Mouse (Mus musculus): Measurements from ENCODE around the gene Smpx.

The Smpx gene

DNA sequence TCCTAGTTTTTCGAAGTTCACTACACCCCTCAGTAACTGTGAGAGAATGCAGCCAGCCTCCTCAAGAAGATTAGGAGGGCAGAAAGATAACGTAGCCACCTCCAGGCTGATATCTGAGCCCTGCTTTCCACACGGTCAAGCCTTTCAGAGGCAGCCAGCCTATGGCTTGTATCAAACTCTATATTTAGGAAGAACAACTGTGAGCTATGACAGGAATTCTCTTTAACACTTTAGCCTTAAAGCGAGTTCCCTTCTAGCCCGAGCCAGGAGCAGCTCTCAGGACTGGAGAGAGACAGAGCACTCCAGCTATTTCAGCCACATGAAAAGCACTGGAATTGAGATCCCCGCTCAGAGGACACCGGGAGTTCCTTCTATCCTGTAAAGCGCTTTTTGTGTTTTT, at the start of gene Smpx:
Gene Smpx (plus strand): TSS at position 49 of the 400 bp plus-strand sequence.
- in situ Hi-C loops (cut with MboI; ENCODE audit: low sequenced_read_pairs), result no loop called here

DNA sequence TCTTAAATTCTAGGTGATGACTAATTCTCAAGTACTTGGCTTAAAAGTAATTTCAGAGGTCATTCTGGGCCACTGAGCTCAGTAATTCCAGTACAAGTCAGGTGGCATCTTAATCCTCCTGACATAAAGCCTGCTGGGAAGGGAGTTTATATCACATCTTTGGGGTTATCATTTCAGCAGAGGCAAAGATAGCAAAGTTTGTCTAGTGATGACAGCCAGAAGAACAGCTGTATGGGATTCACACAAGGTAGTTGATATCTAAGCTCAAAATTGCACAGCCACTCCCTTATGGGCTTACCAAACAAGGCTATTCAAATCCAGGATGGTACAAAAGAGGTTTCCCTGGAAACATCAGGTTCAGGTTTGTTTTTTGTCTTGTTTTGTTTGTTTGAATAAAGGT, 43.7 kb upstream of the Smpx start:
- in situ Hi-C loops (cut with MboI; ENCODE audit: low sequenced_read_pairs), result no loop called here

DNA sequence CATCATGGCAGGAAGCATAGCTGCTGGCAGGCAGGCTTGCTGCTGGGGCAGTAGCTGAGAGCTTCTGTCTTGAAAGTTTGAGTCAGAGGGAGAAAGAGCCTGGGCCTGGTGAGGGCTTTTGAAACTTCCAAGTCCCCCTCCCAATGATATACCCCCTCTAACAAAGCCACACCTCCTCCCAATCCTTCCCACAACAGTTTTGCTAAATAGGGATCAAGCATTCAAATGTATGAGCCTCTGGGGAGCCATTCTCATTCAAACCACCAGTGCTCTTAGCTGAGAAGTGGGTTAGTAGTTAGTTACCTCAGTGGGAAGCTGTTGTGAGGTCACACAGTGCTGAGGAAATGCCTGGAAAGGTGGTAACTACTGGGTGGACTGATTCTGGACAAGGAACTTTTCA, 41.4 kb upstream of the Smpx start:
- in situ Hi-C loops (cut with MboI; ENCODE audit: low sequenced_read_pairs), result no loop called here

GRCm38 (mm10) chrX:157671820-157672219, 26.9 kb upstream of the Smpx start:
- in situ Hi-C loops (cut with MboI; ENCODE audit: low sequenced_read_pairs), result no loop called here

GRCm38 (mm10) chrX:157674667-157675350, 23.9 kb upstream of the Smpx start:
- in situ Hi-C loops (cut with MboI; ENCODE audit: low sequenced_read_pairs), result no loop called here

GRCm38 (mm10) chrX:157691186-157691585, 7.5 kb upstream of the Smpx start:
- in situ Hi-C loops (cut with MboI; ENCODE audit: low sequenced_read_pairs), result no loop called here

DNA sequence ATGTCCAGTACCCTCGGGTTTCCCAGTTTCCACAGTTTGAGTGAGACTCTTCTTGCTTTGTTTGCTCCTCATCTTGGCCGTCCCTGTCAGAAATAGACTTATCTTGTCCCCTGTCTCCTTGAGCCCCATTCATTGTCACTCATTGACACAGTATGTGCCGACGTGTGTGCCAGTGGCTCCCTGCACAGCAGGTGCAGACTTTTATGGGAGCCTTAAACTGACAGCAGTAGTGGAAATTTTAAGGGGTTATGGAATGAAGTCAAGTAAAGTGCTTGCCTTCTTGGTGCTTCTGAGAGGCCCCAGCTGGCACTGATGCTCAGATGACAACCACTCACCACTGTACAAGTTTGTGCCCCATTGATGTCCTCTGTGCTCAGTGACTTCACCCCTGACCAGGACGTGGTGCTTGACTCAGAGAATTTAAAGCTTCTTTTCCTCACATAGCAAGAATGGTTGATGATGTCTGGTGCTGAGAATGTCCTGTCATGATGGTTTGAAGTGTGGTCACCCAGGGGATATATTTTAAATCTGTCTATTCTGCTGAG, 1.0 kb upstream of the Smpx start:
- in situ Hi-C loops (cut with MboI; ENCODE audit: low sequenced_read_pairs), result no loop called here

GRCm38 (mm10) chrX:157707236-157707635, 8.5 kb downstream of the Smpx start:
- in situ Hi-C loops (cut with MboI; ENCODE audit: low sequenced_read_pairs), result no loop called here

GRCm38 (mm10) chrX:157708616-157709280, 10.0 kb downstream of the Smpx start:
- in situ Hi-C loops (cut with MboI; ENCODE audit: low sequenced_read_pairs), result no loop called here

- in situ Hi-C loops (cut with MboI; ENCODE audit: low sequenced_read_pairs), result no loop called here
Measured at GRCm38 (mm10) chrX:157719907-157720306, 21.2 kb downstream of the Smpx start.

DNA sequence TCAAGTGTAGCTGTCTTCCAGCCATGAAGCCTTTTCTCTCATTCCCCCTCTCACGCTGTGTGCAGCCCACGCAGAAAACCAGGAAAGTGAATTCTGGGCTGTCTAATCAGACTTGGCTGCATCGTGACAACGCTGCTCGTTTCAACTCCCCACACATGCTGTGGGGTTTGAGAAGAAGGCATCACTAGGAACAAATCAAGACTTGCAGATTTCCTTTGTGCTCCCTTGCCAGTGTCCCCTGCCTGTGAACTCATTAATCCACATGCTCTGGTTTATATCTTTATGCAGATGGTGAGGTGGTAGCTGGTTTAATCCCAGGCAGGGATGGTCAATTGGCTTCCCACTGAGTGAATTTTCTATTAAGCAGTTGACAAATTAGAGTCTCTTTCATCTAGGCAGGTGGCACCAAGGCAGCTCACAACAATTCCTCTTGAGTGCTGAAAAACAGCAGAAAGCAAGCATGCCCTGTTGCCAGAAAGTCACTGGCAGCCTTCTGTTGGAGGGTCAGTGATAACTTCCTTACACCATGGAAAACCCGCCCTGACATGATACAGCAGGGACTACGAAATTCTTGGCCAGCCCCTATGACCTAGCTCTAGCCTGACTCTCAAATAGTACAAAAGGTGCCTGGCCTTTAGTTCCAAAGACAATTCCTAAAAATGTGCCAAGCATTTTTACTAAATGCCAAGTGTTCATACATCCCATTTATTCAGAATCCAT, 32.1 kb downstream of the Smpx start:
- in situ Hi-C loops (cut with MboI; ENCODE audit: low sequenced_read_pairs), result loop anchor here (25.0 kb wide), 1 partner anchor 1182 kb away; no protein-coding TSS in a partner anchor

GRCm38 (mm10) chrX:157731658-157732314, 33.1 kb downstream of the Smpx start:
- in situ Hi-C loops (cut with MboI; ENCODE audit: low sequenced_read_pairs), result loop anchor here (25.0 kb wide), 1 partner anchor 1181 kb away; no protein-coding TSS in a partner anchor

- in situ Hi-C loops (cut with MboI; ENCODE audit: low sequenced_read_pairs), result loop anchor here (25.0 kb wide), 1 partner anchor 1180 kb away; no protein-coding TSS in a partner anchor
Measured at GRCm38 (mm10) chrX:157732346-157732745, 33.6 kb downstream of the Smpx start.

DNA sequence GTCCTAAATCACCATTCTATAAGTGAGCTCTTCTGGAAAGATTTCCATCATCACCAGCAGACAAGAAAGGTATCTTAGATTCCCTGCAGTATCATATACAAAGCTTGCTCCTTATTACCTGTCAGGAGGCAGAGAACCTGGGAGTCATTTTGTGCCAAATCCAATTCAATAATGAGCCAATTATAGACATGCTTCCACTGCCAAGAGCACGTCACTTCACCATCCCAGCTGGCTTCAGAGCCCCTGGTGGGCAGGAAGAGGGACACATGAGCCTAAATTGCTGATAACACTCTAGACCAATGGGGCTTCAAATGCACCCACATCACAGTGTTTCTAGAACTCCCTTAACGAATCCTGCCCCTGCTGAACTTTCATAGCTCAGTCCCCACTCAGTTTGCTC, 35.1 kb downstream of the Smpx start:
- in situ Hi-C loops (cut with MboI; ENCODE audit: low sequenced_read_pairs), result loop anchor here (25.0 kb wide), 1 partner anchor 1178 kb away; no protein-coding TSS in a partner anchor

DNA sequence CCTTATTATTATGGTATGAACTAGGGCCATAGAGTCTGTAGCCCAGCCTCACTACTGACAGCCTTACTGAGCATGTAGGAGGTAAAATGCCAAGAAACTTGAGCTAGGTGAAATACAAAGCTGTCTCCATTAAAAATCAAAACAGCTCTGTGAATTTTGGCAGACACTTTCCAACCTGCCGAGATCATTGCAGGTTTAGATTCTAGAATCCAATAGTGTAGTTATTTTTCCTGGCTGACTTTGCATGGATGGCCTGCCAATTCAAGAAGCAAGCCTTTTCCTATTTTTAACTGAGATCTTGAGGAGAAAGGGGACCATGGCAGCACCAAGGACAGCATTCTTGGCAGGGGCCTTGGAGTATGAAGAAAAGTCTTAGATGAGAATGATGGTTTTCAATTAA, 35.6 kb downstream of the Smpx start:
- in situ Hi-C loops (cut with MboI; ENCODE audit: low sequenced_read_pairs), result loop anchor here (25.0 kb wide), 1 partner anchor 1178 kb away; no protein-coding TSS in a partner anchor

DNA sequence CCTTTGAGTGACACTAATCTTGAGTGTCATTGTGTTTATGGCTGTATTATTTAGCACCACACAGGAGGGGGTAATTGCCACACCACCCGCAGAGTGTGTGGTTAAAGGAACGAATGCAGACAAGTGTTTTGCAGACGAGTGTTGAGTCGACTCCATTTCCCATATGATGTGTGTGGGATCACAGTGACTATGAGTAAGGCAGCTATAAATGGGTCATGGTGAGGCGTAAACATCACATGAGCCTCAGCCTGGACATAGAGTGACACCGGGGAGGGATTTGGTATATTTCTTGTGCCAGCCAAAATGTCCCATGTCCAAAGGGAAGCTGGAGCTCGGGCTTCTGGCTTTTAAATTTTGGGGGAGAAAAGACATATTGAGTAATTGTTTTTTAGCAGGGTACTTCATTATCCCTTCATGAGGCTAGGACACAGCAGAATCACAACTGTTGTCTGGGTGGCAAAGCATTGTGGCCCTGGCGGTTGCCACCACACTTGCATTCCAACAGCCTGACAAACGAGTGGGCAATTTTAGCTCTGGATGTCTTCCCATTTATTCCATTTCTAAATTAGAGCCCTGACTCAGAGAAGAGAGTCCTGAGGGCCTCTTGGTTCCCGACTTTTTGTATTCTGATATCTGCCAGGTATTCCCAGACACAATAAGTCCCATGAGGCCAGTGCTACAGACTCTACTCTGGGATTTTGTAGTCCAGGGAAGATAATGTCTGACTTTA, 49.3 kb downstream of the Smpx start:
- in situ Hi-C loops (cut with MboI; ENCODE audit: low sequenced_read_pairs), result loop anchor here (25.0 kb wide), 1 partner anchor 1164 kb away; no protein-coding TSS in a partner anchor

DNA sequence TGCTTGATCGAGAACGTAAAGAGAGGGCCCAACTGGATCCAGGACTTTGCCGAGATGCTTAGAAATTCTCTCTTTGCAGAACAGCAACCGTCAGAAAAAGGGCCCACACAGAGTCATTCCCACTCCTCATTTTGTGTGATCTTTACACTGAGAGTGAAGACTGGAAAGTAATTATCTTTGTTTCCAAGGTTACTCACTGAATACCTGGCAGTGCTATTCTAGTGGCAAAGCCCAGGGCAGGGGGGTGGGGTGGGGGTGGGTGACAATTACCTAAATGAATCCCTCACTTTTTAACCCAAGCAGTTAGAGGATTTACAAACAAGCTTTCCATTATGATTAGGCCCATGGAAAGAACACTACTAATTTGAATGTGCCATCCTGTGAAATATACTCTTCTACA, 55.8 kb downstream of the Smpx start:
- in situ Hi-C loops (cut with MboI; ENCODE audit: low sequenced_read_pairs), result no loop called here

DNA sequence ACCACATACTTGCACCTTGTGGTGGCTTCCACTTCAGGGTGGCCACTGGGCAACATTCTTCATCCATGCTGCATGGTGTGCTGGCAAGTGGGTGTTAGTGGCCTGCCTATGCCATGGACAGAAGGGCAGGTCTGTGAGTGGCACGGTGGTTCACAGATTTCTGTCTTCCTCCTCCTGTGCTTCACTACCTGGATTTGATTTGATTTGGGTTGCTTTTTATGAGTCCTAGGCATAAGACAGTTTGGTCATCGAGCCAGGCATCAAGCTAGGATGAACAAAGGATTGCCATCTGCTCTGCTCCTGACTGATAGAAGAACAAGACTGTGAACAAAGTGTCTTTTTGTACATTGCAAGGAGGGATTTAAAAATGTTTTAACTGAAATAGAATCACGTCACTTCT, 63.8 kb downstream of the Smpx start:
- in situ Hi-C loops (cut with MboI; ENCODE audit: low sequenced_read_pairs), result no loop called here

DNA sequence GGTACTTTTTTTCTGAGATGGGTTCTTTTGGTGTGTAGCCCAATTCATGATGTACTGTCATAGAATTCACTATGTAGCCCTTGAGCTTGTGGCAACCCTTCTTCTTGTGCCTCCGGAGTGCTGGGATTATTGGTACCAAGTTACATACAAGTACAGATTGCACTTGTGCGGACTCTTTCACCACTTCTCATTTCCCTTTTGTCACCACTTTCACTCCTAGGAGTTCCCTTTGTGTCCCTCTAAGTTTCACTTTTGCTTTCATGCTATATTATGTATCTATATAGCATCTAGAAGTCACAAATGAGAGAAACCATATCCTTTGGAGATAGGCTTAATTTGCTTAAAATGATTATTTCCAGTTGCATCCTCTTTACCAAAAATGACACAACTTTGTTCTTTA, 103.0 kb downstream of the Smpx start:
- in situ Hi-C loops (cut with MboI; ENCODE audit: low sequenced_read_pairs), result no loop called here

Measured in CH12F3 (cell line).